In genomic region chr3:104441435-104441834, GRCm38 (mm10) we compare ENCODE assay signal across 7 mouse cellular contexts.
A peak's percentile ranks its signal among the peaks of the same experiment; 100 is the strongest.
DNase-seq lines count a peak whose midpoint lies in the region; ATAC-seq and TF ChIP-seq lines count a peak whose summit lies in the region.

No protein-coding gene starts in this region.

- DNase-seq in testis, postnatal 14 days (ENCODE audit: low spot score), result no peak
- no peak for DNase-seq in hindbrain, embryonic 14.5 days (ENCODE audit: low spot score)
- peak; percentile 48 for DNase-seq in lung, postnatal 14 days
- DNase-seq in ovary, postnatal 36 days (ENCODE audit: low spot score), result no peak
- no peak for DNase-seq in right cerebral cortex, adult 2 months (ENCODE audit: low spot score in 2 of 2)
- DNase-seq in adrenal gland, adult 2 months, result no peak

- H3K9ac ChIP-seq in hindbrain, embryonic 14.5 days, result peak overlapping the region; percentile 39

- H3K27me3 ChIP-seq in testis, adult 2 months (ENCODE audit: control insufficient read depth, insufficient read depth, low read length), result no peaks in the 10 kb centered on the region
- H3K27me3 ChIP-seq in hindbrain, embryonic 14.5 days (ENCODE audit: control insufficient read depth, insufficient read depth, low read length), result no peaks in the 10 kb centered on the region

- ATAC-seq in hindbrain, embryonic 14.5 days (ENCODE audit: low FRiP score), result peak; percentile 34

- no peaks in the 10 kb centered on the region for H3K36me3 ChIP-seq in testis, adult 2 months (ENCODE audit: control insufficient read depth, insufficient read depth, low read length)
- no peaks in the 10 kb centered on the region for H3K36me3 ChIP-seq in hindbrain, embryonic 14.5 days (replicated peaks; ENCODE audit: control insufficient read depth, insufficient read depth)

- TF ChIP-seq CTCF in testis, adult 2 months (IDR thresholded peaks at IDR 0.05; ENCODE audit: control insufficient read depth, insufficient read depth, insufficient replicate concordance, low read depth, low read length), result no peak

- peak overlapping the region; percentile 72 for H3K4me3 ChIP-seq in testis, adult 2 months (ENCODE audit: control insufficient read depth, low read depth, low read length)
- 0 out of 2 replicates have a peak overlapping the region, but pooled peaks have one; percentile 2 for H3K4me3 ChIP-seq in hindbrain, embryonic 14.5 days (replicated peaks; ENCODE audit: low read length)

- H3K27ac ChIP-seq in testis, adult 2 months (ENCODE audit: control insufficient read depth, insufficient read depth, low read depth, low read length), result peak overlapping the region; percentile 4; the same call in 1 of the 2 replicates
- peak overlapping the region; percentile 45 for H3K27ac ChIP-seq in hindbrain, embryonic 14.5 days

- no peaks in the 10 kb centered on the region for H3K9me3 ChIP-seq in hindbrain, embryonic 14.5 days (ENCODE audit: control insufficient read depth, low read length)

- peaks cover 4% of the 10 kb centered on the region for H3K4me1 ChIP-seq in testis, adult 2 months (ENCODE audit: control insufficient read depth, insufficient read depth, low read length)
- H3K4me1 ChIP-seq in hindbrain, embryonic 14.5 days (replicated peaks; ENCODE audit: control insufficient read depth, insufficient read depth, low read length), result 0 out of 2 replicates have a peak, but pooled peaks cover 7% of the 10 kb centered on the region

- TF ChIP-seq POLR2A in testis, adult 2 months (IDR thresholded peaks at IDR 0.05; ENCODE audit: control insufficient read depth, low read depth, low read length), result no peak

- WGBS in hindbrain, embryonic 14.5 days, result 89% methylated on average over 7 of the region's 7 CpGs

- H3K4me2 ChIP-seq in hindbrain, embryonic 14.5 days (replicated peaks), result peak overlapping the region; percentile 36
